Mouse (Mus musculus): ENCODE measurements around the gene Kctd2. TPM values are rescaled to one million over a fixed set of nuclear protein-coding genes. Genes with fewer than 3 reads are reported as not detected.
"Not testable (repeated sequence)": the region's sequence is repeated elsewhere in the genome, so short reads cannot be mapped to it uniquely, and the experiment has no call there.

The Kctd2 gene
- polyA plus RNA-seq, 1 experiment from 2014 or later, result 5.4 TPM

DNA sequence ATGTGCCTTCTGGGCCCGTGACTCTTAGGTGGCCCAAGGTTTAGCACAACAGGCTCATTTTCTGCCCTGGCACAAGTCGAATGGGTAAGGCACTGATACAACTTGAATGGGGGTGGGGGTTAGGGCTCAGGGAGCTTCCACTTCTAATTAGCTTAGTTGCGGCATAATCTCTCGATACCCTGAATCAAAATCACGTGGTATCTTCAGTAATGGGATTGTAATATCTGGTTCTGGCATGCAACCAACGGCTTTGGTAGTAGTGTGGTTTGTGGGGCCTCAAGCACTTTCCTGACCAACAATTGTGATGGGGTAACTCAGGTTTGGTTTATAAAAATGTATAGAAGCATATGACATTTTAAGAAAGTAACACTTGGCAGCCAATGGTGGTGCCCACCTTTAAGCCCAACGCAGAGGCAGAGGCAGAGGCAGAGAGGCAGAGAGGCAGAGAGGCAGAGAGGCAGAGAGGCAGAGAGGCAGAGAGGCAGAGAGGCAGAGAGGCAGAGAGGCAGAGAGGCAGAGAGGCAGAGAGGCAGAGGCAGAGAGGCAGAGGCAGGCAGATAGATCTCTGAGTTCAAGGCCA is 32.4 kb downstream of the Kctd2 start:
- WGBS (ENCODE audit: insufficient replicate concordance), result 68% methylated on average over 7 of the region's 7 CpGs
- no peak for DNase-seq
- Histone ChIP-seq H3K27me3 (ENCODE audit: insufficient read depth, low read length) (no peaks in the 10 kb centered on the region), H3K9me3 (ENCODE audit: low read length) (0 out of 2 replicates have a peak, but pooled peaks cover 2% of the 10 kb centered on the region), H3K9ac (replicated peaks) (no peak overlapping the region), H3K4me1 (ENCODE audit: insufficient read depth) (peaks cover 16% of the 10 kb centered on the region), H3K27ac (ENCODE audit: low read depth) (no peak overlapping the region), H3K4me3 (ENCODE audit: low read depth, low read length) (no peak overlapping the region), H3K4me2 (ENCODE audit: low read depth, low read length) (no peak overlapping the region), H3K36me3 (replicated peaks; ENCODE audit: insufficient read depth, low read length) (no peaks in the 10 kb centered on the region)
- no peak for TF ChIP-seq EP300 (IDR thresholded peaks at IDR 0.05; ENCODE audit: low read depth)
- no peak for TF ChIP-seq CTCF (IDR thresholded peaks at IDR 0.05; ENCODE audit: low read depth)
- ATAC-seq, result no peak

DNA sequence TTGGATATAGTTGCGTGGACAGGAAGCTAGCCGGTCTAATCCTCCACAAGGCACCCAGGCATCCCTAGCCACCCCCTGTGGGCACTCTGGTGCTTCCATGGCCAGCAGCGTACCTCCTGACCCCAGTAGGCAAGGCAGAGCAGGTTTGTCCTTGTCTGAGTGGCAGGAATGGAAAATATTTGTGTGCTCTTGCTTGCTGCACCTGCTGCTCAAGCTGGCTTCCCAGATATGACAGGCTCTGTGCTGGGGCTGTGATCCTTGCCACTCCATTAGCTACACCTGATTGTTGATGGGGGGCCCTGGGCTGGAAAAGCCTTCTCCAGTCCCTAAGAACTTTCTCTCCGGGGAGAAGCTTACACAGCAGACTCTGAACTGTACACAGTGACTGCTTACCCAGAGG is 33.4 kb downstream of the Kctd2 start:
- WGBS (ENCODE audit: insufficient replicate concordance), result 63% methylated on average over 4 of the region's 4 CpGs
- no peak for TF ChIP-seq EP300 (IDR thresholded peaks at IDR 0.05; ENCODE audit: low read depth)
- TF ChIP-seq CTCF (IDR thresholded peaks at IDR 0.05; ENCODE audit: low read depth), result no peak
- no peak overlapping the region for H3K4me3 ChIP-seq (ENCODE audit: low read depth, low read length)
- peaks cover 25% of the 10 kb centered on the region for H3K4me1 ChIP-seq (ENCODE audit: insufficient read depth)
- H3K9me3 ChIP-seq (ENCODE audit: low read length), result 0 out of 2 replicates have a peak, but pooled peaks cover 2% of the 10 kb centered on the region
- no peak for ATAC-seq
- H3K36me3 ChIP-seq (replicated peaks; ENCODE audit: insufficient read depth, low read length), result no peaks in the 10 kb centered on the region
- no peak for DNase-seq
- H3K4me2 ChIP-seq (ENCODE audit: low read depth, low read length), result no peak overlapping the region
- H3K9ac ChIP-seq (replicated peaks), result no peak overlapping the region
- H3K27ac ChIP-seq (ENCODE audit: low read depth), result no peak overlapping the region
- no peaks in the 10 kb centered on the region for H3K27me3 ChIP-seq (ENCODE audit: insufficient read depth, low read length)

DNA sequence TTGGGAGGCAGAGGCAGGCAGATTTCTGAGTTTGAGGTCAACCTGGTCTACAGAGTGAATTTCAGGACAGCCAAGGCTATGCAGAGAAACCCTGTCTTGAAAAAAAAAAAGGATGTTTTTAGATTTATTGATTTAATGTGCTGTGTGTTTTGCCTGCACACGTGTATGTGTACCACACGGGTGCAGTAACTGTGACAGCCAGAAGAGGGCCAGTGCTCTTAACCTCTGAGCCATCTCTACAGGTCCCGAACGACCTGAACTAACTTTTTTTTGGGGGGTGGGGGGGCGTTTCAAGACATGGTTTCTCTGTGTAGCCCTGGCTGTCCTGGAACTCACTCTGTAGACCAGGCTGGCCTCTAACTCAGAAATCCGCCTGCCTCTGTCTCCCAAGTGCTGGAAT is 34.9 kb downstream of the Kctd2 start:
- H3K4me1 ChIP-seq (ENCODE audit: insufficient read depth), result peaks cover 16% of the 10 kb centered on the region
- H3K9me3 ChIP-seq (ENCODE audit: low read length); H3K27me3 ChIP-seq (ENCODE audit: insufficient read depth, low read length); H3K4me2 ChIP-seq (ENCODE audit: low read depth, low read length); H3K27ac ChIP-seq (ENCODE audit: low read depth); H3K4me3 ChIP-seq (ENCODE audit: low read depth, low read length); DNase-seq; H3K36me3 ChIP-seq (replicated peaks; ENCODE audit: insufficient read depth, low read length); H3K9ac ChIP-seq (replicated peaks); ATAC-seq: not testable (repeated sequence)
- 82% methylated on average over 6 of the region's 6 CpGs for WGBS (ENCODE audit: insufficient replicate concordance)

DNA sequence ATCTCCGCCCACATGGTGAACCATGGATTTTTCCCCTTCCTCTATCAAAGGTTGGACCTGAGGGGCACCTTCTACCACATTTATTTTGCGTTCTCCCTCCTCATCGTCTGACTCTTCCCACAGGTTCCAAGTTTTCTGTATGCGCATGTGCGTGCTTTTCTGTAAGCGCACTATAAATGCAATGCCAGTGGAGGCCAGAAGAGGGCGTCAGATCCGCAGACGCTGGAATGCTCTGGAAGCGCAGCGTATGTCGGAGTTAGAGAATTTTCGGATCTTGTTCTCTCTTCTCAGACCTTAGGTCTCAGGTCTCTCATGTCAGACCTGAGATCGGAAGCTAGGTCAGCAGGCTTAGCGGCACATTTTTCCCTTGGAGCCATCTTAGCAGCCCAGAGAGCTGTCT is 35.7 kb downstream of the Kctd2 start:
- Histone ChIP-seq H3K36me3 (replicated peaks; ENCODE audit: insufficient read depth, low read length) (no peaks in the 10 kb centered on the region), H3K9me3 (ENCODE audit: low read length) (0 out of 2 replicates have a peak, but pooled peaks cover 2% of the 10 kb centered on the region), H3K4me1 (ENCODE audit: insufficient read depth) (peaks cover 11% of the 10 kb centered on the region), H3K27me3 (ENCODE audit: insufficient read depth, low read length) (no peaks in the 10 kb centered on the region), H3K27ac (ENCODE audit: low read depth) (no peak overlapping the region), H3K9ac (replicated peaks) (no peak overlapping the region), H3K4me2 (ENCODE audit: low read depth, low read length) (no peak overlapping the region), H3K4me3 (ENCODE audit: low read depth, low read length) (no peak overlapping the region)
- 85% methylated on average over 15 of the region's 15 CpGs for WGBS (ENCODE audit: insufficient replicate concordance)
- TF ChIP-seq EP300 (IDR thresholded peaks at IDR 0.05; ENCODE audit: low read depth) (no peak), CTCF (IDR thresholded peaks at IDR 0.05; ENCODE audit: low read depth) (peak; percentile 39)
- DNase-seq (no peak), ATAC-seq (no peak)

DNA sequence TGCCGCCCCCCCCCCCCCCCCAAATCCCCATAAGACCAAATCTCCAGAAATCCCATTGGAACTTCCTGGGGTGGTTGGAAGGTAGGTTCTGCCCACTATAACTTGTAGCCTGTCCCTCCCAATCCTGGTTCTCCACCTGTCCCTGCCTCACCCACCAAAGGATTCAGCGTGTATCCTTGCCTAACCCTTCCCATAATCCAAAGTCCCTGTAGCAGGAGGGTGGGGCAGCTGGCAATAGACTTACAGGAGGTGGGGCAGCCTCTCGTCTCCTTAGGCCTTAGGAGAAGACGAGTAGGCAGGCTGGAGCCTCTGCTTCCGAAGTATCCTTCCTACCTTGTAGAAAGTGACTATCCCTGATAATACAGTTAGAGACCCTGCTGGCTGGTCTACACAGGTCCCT is 36.3 kb downstream of the Kctd2 start:
- 0 out of 2 replicates have a peak, but pooled peaks cover 2% of the 10 kb centered on the region for H3K9me3 ChIP-seq (ENCODE audit: low read length)
- H3K9ac ChIP-seq (replicated peaks), result no peak overlapping the region
- peaks cover 9% of the 10 kb centered on the region for H3K4me1 ChIP-seq (ENCODE audit: insufficient read depth)
- no peaks in the 10 kb centered on the region for H3K27me3 ChIP-seq (ENCODE audit: insufficient read depth, low read length)
- no peaks in the 10 kb centered on the region for H3K36me3 ChIP-seq (replicated peaks; ENCODE audit: insufficient read depth, low read length)
- no peak overlapping the region for H3K4me2 ChIP-seq (ENCODE audit: low read depth, low read length)
- no peak overlapping the region for H3K27ac ChIP-seq (ENCODE audit: low read depth)
- 82% methylated on average over 5 of the region's 5 CpGs for WGBS (ENCODE audit: insufficient replicate concordance)
- no peak overlapping the region for H3K4me3 ChIP-seq (ENCODE audit: low read depth, low read length)
- TF ChIP-seq CTCF (IDR thresholded peaks at IDR 0.05; ENCODE audit: low read depth), result no peak
- TF ChIP-seq EP300 (IDR thresholded peaks at IDR 0.05; ENCODE audit: low read depth), result no peak
- ATAC-seq (no peak), DNase-seq (no peak)

DNA sequence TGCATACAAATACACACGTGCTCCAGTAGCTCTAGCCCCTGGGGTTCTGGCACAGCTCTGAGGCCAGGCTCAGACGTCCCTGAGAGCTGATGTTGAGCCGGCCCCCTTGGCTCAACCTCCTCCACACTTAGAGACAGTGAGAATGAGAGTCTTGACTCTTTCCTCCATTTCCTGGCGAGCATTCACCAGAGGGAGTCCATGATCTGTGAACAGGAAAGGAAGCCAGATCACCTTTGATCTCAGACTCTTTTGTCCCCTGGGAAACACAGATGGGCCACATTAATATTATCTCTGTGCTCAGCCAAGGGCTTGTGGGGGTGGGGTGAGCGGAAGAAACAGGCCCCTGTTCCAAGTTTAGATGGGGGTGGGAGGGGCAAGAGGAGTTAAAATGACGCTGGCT is 37.5 kb downstream of the Kctd2 start:
- DNase-seq (no peak), ATAC-seq (no peak)
- no peaks in the 10 kb centered on the region for H3K36me3 ChIP-seq (replicated peaks; ENCODE audit: insufficient read depth, low read length)
- no peaks in the 10 kb centered on the region for H3K27me3 ChIP-seq (ENCODE audit: insufficient read depth, low read length)
- WGBS (ENCODE audit: insufficient replicate concordance), result 37% methylated on average over 6 of the region's 6 CpGs
- H3K9me3 ChIP-seq (ENCODE audit: low read length), result 0 out of 2 replicates have a peak, but pooled peaks cover 2% of the 10 kb centered on the region
- H3K4me1 ChIP-seq (ENCODE audit: insufficient read depth), result peaks cover 13% of the 10 kb centered on the region
- no peak overlapping the region for H3K4me2 ChIP-seq (ENCODE audit: low read depth, low read length)
- H3K4me3 ChIP-seq (ENCODE audit: low read depth, low read length), result no peak overlapping the region
- no peak overlapping the region for H3K9ac ChIP-seq (replicated peaks)
- TF ChIP-seq EP300 (IDR thresholded peaks at IDR 0.05; ENCODE audit: low read depth), result no peak
- no peak for TF ChIP-seq CTCF (IDR thresholded peaks at IDR 0.05; ENCODE audit: low read depth)
- H3K27ac ChIP-seq (ENCODE audit: low read depth), result no peak overlapping the region

DNA sequence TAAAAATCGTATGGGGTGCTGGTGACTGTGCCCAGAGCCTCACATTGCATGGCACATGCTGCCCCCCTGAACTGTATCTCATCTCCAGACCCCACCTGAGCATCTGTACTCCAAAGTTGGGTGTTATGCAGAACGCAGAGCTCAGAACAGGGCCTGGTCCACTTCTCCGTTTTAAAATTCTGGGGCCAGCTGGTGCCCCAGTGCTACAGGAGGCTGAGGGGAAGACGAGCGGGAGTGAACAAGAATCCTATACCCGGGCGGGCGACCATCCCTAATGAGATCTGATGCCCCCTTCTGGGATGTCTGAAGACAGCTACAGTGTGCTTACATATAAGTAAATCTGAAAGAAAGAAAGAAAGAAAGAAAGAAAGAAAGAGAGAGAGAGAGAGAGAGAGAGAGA is 41.0 kb downstream of the Kctd2 start:
- H3K27ac ChIP-seq (ENCODE audit: low read depth), result no peak overlapping the region
- H3K36me3 ChIP-seq (replicated peaks; ENCODE audit: insufficient read depth, low read length), result no peaks in the 10 kb centered on the region
- ATAC-seq, result no peak
- no peaks in the 10 kb centered on the region for H3K27me3 ChIP-seq (ENCODE audit: insufficient read depth, low read length)
- 38% methylated on average over 8 of the region's 8 CpGs for WGBS (ENCODE audit: insufficient replicate concordance)
- peaks cover 18% of the 10 kb centered on the region for H3K4me1 ChIP-seq (ENCODE audit: insufficient read depth)
- H3K4me3 ChIP-seq (ENCODE audit: low read depth, low read length), result no peak overlapping the region
- H3K9me3 ChIP-seq (ENCODE audit: low read length), result no peaks in the 10 kb centered on the region
- H3K4me2 ChIP-seq (ENCODE audit: low read depth, low read length), result no peak overlapping the region
- no peak overlapping the region for H3K9ac ChIP-seq (replicated peaks)
- DNase-seq, result no peak
- TF ChIP-seq CTCF (IDR thresholded peaks at IDR 0.05; ENCODE audit: low read depth) (no peak), EP300 (IDR thresholded peaks at IDR 0.05; ENCODE audit: low read depth) (no peak)

All from liver, postnatal 0 days (tissue).